Mouse (Mus musculus): ENCODE results near the gene Slc27a5.

Gene Slc27a5

GRCm38 (mm10) chr7:12987409-12988189 is 10.4 kb downstream of the Slc27a5 start:
- DNase-seq (ENCODE audit: extremely low read depth, low read depth) = no peak

DNA sequence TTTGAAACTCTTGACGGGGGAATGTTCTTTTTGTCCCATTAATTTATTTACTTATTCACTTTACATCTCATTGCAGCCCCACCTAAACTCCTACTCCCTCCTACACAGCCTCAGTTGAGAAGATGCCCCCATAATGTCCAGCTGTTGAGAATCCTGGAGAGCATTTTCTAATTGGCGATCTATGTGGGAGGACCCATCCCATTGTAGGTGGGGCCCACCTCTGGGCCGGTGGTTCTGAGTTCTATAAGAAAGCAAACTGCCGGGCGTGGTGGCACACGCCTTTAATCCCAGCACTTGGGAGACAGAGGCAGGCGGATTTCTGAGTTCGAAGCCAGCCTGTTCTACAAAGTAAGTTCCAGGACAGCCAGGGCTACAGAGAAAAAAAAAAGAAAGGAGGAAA is 11.1 kb downstream of the Slc27a5 start:
- no peak for DNase-seq (ENCODE audit: extremely low read depth, low read depth)

DNA sequence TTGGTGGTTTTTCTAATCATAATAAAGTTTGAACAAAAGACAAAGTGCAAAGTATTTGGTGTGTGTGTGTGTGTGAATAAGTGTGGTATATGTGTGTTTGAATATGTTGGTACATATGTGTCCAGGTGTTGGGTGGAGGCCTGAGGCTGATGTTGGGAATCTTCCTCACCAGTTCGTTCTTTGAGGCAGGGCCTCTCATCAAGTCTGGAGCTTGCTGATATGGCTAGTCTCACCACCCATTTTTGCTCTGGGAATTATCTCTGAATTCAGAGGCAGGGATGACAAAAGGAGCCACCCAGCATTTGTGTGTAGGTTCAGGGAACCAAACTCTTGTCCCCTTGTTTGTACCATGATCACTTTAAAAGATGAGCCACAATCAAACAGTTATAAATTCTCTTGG is 12.3 kb downstream of the Slc27a5 start:
- no peak for DNase-seq (ENCODE audit: extremely low read depth, low read depth)

- no peak for DNase-seq (ENCODE audit: extremely low read depth, low read depth)
These were observed 17.7 kb downstream of the Slc27a5 start for GRCm38 (mm10) chr7:12980291-12980690.

DNA sequence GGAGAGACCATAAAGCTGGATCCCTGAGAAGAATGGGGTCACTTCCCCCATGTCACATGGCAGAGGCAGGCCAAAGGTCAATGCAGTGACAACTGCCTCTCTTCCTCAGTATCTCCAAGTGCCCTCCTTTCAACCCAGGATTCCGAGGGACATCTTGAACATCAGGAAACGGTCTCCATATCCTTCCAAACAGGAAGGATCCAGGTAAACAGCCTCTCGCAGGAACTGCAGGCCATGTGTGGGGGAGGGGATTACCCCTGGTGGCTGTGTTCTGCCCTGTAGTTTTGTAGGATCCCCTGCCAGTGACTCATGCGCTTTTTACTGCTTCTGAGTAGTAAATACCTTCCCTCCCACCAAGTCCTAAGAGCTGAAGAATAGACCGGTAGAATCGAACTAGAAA is 18.2 kb downstream of the Slc27a5 start:
- no peak for DNase-seq (ENCODE audit: extremely low read depth, low read depth)

GRCm38 (mm10) chr7:12978931-12979722 is 18.9 kb downstream of the Slc27a5 start:
- DNase-seq (ENCODE audit: extremely low read depth, low read depth) = no peak

DNA sequence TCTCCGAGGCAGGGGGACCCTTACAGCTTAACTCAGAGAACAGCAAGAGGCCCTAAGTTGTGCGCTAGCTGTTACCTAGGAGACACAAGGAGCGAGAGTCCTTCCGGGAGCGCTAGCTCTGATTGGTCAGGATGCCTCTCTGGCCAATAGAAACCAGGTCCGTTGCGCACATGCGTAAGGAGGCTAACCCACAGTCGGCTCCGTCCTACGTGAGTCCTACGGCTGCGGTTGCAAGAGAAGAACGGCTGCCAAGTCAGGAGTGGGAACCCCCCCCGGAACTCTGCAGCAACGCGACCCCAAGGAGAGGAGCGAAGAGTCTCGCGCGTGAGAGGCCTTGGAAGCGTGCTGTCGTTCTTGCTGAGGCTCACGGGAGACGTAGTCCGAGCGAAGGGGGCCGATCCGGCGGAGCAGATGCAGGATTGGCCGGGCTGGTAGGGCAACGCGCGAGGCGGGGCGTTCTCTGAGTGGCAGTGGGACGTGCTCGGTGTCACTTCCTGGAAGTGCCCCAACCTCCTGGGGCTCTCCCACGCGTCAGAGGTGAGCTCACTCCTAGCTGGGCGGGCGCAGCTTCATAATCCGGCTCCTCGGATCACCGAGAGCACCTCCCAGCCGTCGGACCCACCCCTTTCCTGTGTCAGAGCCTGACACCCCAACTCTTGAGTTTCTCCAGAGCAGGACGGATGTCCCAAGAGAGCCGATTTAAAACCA is 20.2 kb downstream of the Slc27a5 start, which contains the start of gene Zfp446:
TSS of gene Zfp446 (plus strand) at position 167 of the 708 bp plus-strand sequence.
- peak; percentile 95 for DNase-seq (ENCODE audit: extremely low read depth, low read depth)

DNA sequence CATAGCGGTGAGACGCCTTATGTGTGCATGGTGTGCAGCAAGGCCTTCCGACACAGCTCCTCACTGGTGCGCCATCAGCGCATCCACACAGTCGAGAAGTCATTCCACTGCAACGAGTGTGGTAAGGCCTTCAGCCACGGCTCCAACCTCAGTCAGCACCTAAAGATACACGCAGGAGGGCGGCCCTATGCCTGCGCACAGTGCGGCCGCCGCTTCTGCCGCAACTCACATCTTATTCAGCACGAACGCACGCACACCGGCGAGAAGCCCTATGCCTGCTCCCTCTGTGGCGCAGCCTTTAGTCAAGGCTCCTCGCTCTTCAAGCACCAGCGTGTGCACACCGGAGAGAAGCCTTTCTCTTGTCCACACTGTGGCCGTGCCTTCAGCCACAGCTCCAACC is 27.1 kb downstream of the Slc27a5 start:
- DNase-seq (ENCODE audit: extremely low read depth, low read depth) = no peak

DNA sequence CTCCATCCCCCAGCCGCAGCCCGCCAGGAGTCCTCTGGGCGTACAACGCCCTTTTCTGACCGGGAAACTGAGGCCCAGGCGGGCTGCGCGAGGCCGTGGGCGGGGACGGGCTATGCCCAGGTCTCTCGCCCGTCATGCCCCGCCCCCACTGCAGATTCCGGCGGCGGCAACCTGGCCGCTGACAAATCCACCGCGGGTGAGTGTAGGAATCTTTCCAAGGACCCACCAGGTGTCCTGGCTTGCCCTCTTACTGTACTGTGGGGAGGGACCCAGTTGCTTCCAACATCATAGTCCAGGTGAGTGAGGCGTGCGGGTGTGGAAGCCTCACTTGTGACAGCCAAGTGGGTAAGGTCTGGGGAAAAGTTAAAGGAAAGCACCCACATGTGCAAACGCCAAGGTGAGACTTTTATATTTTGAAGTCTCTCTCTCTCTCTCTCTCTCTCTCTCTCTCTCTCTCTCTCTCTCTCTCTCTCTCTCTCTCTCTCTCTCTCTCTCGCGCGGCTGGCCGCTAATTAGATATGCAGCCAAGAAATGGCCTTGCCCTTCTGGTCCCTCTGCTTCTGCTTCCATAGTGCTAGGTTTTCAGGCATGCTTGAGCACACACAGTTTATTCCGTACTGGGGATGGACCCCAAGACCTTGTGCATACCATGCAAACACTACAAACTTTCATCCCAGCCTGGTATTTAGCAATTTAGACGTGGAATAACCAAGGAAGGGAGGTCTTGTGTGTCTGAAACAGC is 31.7 kb downstream of the Slc27a5 start:
- peak; percentile 36 for DNase-seq (ENCODE audit: extremely low read depth, low read depth)

GRCm38 (mm10) chr7:12965678-12966091 is 32.3 kb downstream of the Slc27a5 start, which contains the start of gene Zfp324:
Gene Zfp324, plus strand, starts transcription at chr7:12965838.
- peak; percentile 93 for DNase-seq (ENCODE audit: extremely low read depth, low read depth)

GRCm38 (mm10) chr7:12961511-12962141 is 36.4 kb downstream of the Slc27a5 start:
- peak; percentile 85 for DNase-seq (ENCODE audit: extremely low read depth, low read depth)

DNA sequence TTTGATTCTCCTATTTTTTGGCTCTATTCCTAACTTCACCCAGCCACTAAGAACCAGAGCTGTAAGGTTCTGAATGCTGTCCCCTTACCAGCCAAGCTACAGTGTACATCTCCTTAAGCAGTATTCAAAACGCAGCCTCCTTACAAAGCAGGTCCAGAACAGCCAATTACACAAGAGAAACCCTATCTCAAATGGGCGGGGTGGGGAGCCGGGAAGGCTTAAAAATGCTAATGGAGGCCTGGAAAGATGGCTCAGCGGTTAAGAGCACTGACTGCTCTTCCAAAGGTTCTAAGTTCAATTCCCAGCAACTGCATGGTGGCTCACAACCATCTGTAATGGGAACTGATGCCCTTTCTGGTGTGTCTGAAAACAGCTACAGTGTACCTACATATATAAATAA is 38.3 kb downstream of the Slc27a5 start:
- DNase-seq (ENCODE audit: extremely low read depth, low read depth) = no peak

DNA sequence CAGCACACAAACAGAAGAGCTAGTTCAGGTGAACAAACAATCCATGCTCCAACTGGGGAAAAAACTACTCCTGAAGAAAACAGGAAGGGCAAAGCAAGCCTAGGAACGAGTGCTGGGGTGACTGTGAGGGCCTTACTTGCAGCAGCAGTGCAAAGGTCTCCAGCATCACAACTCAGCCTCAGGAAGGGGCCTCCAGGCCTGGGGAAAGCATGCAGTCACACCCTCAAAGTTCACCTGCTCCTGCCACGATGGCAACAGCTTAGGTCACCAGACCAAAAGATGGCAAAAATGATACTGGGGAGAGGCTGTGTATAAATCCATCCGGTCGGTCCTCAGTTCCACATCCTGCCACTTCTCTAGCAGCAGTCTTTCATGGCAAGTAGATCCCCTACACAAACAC is 39.0 kb downstream of the Slc27a5 start:
- no peak for DNase-seq (ENCODE audit: extremely low read depth, low read depth)

GRCm38 (mm10) chr7:12957511-12957910 is 40.5 kb downstream of the Slc27a5 start:
- peak; percentile 64 for DNase-seq (ENCODE audit: extremely low read depth, low read depth)

GRCm38 (mm10) chr7:12954896-12955295 is 43.1 kb downstream of the Slc27a5 start:
- no peak for DNase-seq (ENCODE audit: extremely low read depth, low read depth)

GRCm38 (mm10) chr7:12949872-12950229 is 48.1 kb downstream of the Slc27a5 start:
- DNase-seq (ENCODE audit: extremely low read depth, low read depth) = no peak

DNA sequence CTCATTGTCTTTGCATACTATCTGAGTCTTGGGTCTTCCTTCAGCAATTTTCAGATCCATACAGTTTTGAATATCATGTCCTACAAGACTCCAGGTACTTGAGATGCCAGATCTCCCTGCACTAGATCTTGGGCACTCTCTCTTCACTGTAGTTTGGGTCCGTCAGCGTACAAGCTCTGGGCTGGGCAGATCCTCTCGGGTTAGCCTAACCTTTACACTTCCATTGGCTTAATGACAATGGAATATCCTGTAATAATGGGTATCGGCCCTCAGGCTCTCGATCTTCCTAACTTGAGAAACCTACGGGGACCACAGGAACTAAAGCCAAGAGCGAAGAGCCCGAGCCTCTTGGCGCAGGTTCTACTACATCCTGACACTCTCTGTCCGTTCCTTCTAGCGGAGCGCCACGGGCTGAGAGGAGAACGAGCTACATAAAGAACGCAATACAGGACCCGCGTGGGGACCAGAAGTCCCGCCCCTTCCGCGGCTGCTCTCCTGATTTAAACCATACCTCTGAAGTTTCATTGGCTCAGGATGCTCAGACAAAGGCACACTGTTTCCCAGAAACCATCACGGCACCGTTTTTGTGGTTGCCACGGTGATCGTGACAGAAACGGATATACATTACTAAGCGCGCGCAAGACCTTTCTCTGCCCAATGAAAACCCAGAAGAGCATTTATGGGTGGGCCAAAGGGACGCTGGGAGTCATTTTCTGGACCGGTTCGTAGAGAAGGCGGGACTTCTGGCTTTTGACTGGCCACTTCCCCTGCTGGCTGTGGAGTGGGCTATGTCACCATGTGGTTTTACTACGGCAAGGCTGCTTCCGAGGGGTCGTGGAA is 48.7 kb downstream of the Slc27a5 start:
- DNase-seq (ENCODE audit: extremely low read depth, low read depth) = peak; percentile 99

- no peak for DNase-seq (ENCODE audit: extremely low read depth, low read depth)
These were observed 54.5 kb downstream of the Slc27a5 start for GRCm38 (mm10) chr7:12943488-12943887.

GRCm38 (mm10) chr7:12940599-12940998 is 57.4 kb downstream of the Slc27a5 start:
- DNase-seq (ENCODE audit: extremely low read depth, low read depth) = no peak

Data from MEL-GATA-1-ER (cell line).